Comparison of ENCODE assay signal across 7 mouse cellular contexts in the genomic region with DNA sequence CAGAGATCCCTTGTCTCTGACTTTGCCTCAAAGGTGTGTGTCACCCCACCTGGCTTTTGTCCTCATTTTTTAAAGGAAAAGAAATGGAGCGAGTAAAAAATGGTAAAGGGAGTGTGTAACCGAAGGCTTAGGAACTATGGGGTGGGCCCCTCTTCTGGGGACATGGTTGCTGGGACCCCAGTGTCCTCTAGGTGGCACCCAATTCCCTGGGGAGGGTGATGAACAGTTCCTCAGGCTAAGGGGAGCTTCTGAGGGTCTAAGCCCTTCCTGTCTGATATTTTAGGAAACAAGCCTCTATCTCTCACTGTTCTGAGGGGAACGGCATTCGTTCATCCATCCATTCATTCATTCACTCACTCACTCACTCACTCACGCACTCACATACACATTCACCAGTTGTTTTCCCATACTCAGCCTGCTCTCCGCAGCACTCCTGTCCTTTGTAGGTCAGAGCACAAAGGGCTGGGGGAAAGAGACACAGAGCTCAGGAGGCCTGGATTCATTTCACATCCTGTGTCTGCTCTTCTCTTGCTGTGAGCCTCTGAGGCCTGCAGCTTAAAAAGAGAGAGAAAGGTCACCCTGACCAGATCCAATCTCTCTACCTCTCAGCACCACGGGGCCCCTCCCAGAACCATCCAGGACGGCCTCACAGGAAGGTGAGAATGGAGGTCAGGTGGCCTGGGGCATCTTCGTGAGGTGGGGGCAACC. TPM values are rescaled to one million over a fixed set of nuclear protein-coding genes. Genes with fewer than 3 reads are reported as not detected.
A peak's percentile ranks its signal among the peaks of the same experiment; 100 is the strongest.
DNase-seq lines count a peak whose midpoint lies in the region; ATAC-seq and TF ChIP-seq lines count a peak whose summit lies in the region.

No protein-coding gene starts in this region.

- no peaks in the 10 kb centered on the region for H3K27me3 ChIP-seq in kidney, adult 2 months (replicated peaks; ENCODE audit: control insufficient read depth, insufficient read depth, low read length)
- no peaks in the 10 kb centered on the region for H3K27me3 ChIP-seq in C2C12 (ENCODE audit: control insufficient read depth, insufficient read depth, insufficient read length)

- WGBS in kidney, adult 2 months = 51% methylated on average over 9 of the region's 9 CpGs

- H3K79me2 ChIP-seq in C2C12 (ENCODE audit: control insufficient read depth, insufficient read depth) = no peaks in the 10 kb centered on the region

- no peaks in the 10 kb centered on the region for H3K4me1 ChIP-seq in kidney, adult 2 months (ENCODE audit: control insufficient read depth, insufficient read depth, low read length)

- no peaks in the 10 kb centered on the region for H3K36me3 ChIP-seq in kidney, adult 2 months (ENCODE audit: control insufficient read depth, insufficient read depth, low read length)
- H3K36me3 ChIP-seq in C2C12 (ENCODE audit: control insufficient read depth, insufficient read depth) = no peaks in the 10 kb centered on the region

- no peak overlapping the region for H3K4me3 ChIP-seq in kidney, adult 2 months (ENCODE audit: insufficient read depth, low read depth, low read length)
- H3K4me3 ChIP-seq in C2C12 (ENCODE audit: insufficient read depth, poor library complexity, severe bottlenecking) = no peak overlapping the region

- peak; percentile 47 for TF ChIP-seq CTCF in kidney, adult 2 months (conservative IDR thresholded peaks at IDR 0.05; ENCODE audit: insufficient read depth, insufficient read length, low read depth, low read length)
- peak; percentile 25 for TF ChIP-seq CTCF in C2C12 (IDR thresholded peaks at IDR 0.05; ENCODE audit: control insufficient read depth, insufficient read depth, insufficient read length)

- no peak overlapping the region for H3ac ChIP-seq in C2C12 (ENCODE audit: control insufficient read depth, insufficient read length, low read depth)

- TF ChIP-seq POLR2A in kidney, adult 2 months (IDR thresholded peaks at IDR 0.05; ENCODE audit: low read depth, low read length) = no peak

- ATAC-seq in megakaryocyte, adult 5-6 weeks (ENCODE audit: poor library complexity, severe bottlenecking) = no peak

- H3K79me3 ChIP-seq in C2C12 (ENCODE audit: low read depth) = no peaks in the 10 kb centered on the region

- no peak overlapping the region for H3K27ac ChIP-seq in kidney, adult 2 months (ENCODE audit: insufficient read depth, low read depth, low read length)

- no peak for DNase-seq in kidney, adult 2 months
- no peak for DNase-seq in kidney, postnatal 14 days
- DNase-seq in 3T3-L1 (ENCODE audit: low read depth, low spot score) = peak; percentile 23
- peak; percentile 56 for DNase-seq in embryo, embryonic 10.5 days (ENCODE audit: low spot score)
- DNase-seq in retina, postnatal 7 days (ENCODE audit: low read depth, low spot score) = peak; percentile 38

TF ChIP-seq in C2C12, 6 proteins besides CTCF, POLR2A, EP300 and RAD21:
- TF ChIP-seq MYOD1 (IDR thresholded peaks at IDR 0.05; ENCODE audit: control insufficient read depth, insufficient read length, low read depth) (no peak), MYOG (IDR thresholded peaks at IDR 0.05; ENCODE audit: control insufficient read depth, extremely low read depth, insufficient read length) (no peak), CEBPB (IDR thresholded peaks at IDR 0.05; ENCODE audit: low read depth) (no peak), FOSL1 (IDR thresholded peaks at IDR 0.05; ENCODE audit: insufficient read depth, low read length, poor library complexity, severe bottlenecking) (no peak), USF1 (IDR thresholded peaks at IDR 0.05; ENCODE audit: low read depth) (no peak), MAX (IDR thresholded peaks at IDR 0.05) (no peak)

RNA-seq across cellular contexts. Expression of a gene that starts 36.3 kb away (rescaled TPM):
- polyA plus RNA-seq in kidney, adult 2 months (2012; rRNA removed) = 0.27 and 1.4 TPM in 2 replicates
- polyA plus RNA-seq in C2C12 (2012; fragmentation: generic; extraction: Trizol) = not detected
- not detected in 2 replicates for total RNA-seq in megakaryocyte, adult 5-6 weeks (2015)
- total RNA-seq in megakaryocyte, adult 5-6 weeks (2017) = not detected in 2 replicates

Comparison
In these comparisons a context has a peak if more than half of its experiments do, and no peak if none do; other contexts are left out.
1. DNase-seq: peak in 3T3-L1 (single experiment), embryo, embryonic 10.5 days (single experiment) and retina, postnatal 7 days (single experiment); none in kidney, adult 2 months (single experiment) and kidney, postnatal 14 days (single experiment).